Mouse (Mus musculus) erythroblast, embryonic 14.5 days (primary cell): Measurements from ENCODE around the gene Pxt1.

Experiments used
- GATA1 ChIP-seq: IDR thresholded peaks from 2 replicates; pipeline ENCODE4 v1.6.1; 2012; ENCODE audit warnings: low read length, inconsistent platforms, mixed read lengths
- TAL1 ChIP-seq: IDR thresholded peaks from 3 replicates; pipeline ENCODE4 v1.6.1; 2012; ENCODE audit warnings: low read length, inconsistent platforms, mixed read lengths

- TF ChIP-seq TAL1 (no peak), GATA1 (no peak)
These were observed 38.9 kb downstream of the Pxt1 start for GRCm38 (mm10) chr17:28904546-28905376.
